Mouse (Mus musculus) stomach, embryonic 14.5 days (tissue): ENCODE data around the gene Mcm3ap. TPM values are rescaled to one million over a fixed set of nuclear protein-coding genes. Genes with fewer than 3 reads are reported as not detected.

Experiments
- ATAC-seq: fragments of 200-750 bp; cut with Nextera tagmentation; 2 replicates; pipeline ENCODE4 v1.8.0; 2017; ENCODE audit warnings: low read depth, moderate TSS enrichment; ENCODE audit not compliant: insufficient number of reproducible peaks, insufficient read depth, low FRiP score
- H3K27ac ChIP-seq: fragments of 300-500 bp; sonication (generic); 2 replicates; pipeline ENCODE4 v1.5.1; 2014; ENCODE audit warnings: mild to moderate bottlenecking, low read length, moderate library complexity, mixed read lengths
- H3K27me3 ChIP-seq: fragments of 300-500 bp; sonication (generic); 2 replicates; pipeline ENCODE4 v1.6.1; 2014; ENCODE audit warnings: low read length, control low read depth, mixed read lengths; ENCODE audit not compliant: control insufficient read depth, insufficient read depth
- H3K36me3 ChIP-seq: fragments of 300-500 bp; sonication (generic); 2 replicates; pipeline ENCODE4 v1.6.1; 2014; ENCODE audit warnings: mild to moderate bottlenecking, control low read depth, low read length, moderate library complexity, mixed read lengths; ENCODE audit not compliant: control insufficient read depth, insufficient read depth
- H3K4me1 ChIP-seq: fragments of 300-500 bp; sonication (generic); 2 replicates; pipeline ENCODE4 v1.6.1; 2014; ENCODE audit warnings: low read length, control low read depth, mixed read lengths; ENCODE audit not compliant: control insufficient read depth, insufficient read depth
- H3K4me2 ChIP-seq: fragments of 300-500 bp; sonication (generic); replicated peaks from 2 replicates; pipeline ENCODE4 v1.6.1; 2014; ENCODE audit warnings: low read depth, low read length, control low read depth
- H3K4me3 ChIP-seq: fragments of 300-500 bp; sonication (generic); 2 replicates; pipeline ENCODE4 v1.5.1; 2014; ENCODE audit warnings: low read depth, low read length, control low read depth
- H3K9ac ChIP-seq: fragments of 300-500 bp; sonication (generic); replicated peaks from 2 replicates; pipeline ENCODE4 v1.6.1; 2014; ENCODE audit warnings: low read depth, mild to moderate bottlenecking, control low read depth, low read length, moderate library complexity, mixed read lengths
- H3K9me3 ChIP-seq: fragments of 300-500 bp; sonication (generic); 2 replicates; pipeline ENCODE4 v1.6.1; 2016; ENCODE audit warnings: low read depth, low read length, control low read depth; ENCODE audit not compliant: control insufficient read depth
- WGBS: fragments of 180-500 bp; shearing (Covaris S2); extraction: QIAGEN DNeasy Blood & Tissue Kit; methylation state at CpG from one replicate; pipeline ENCODE4 v1.1.7; 2014; 5-methylcytosine and 5-hydroxymethylcytosine counted together
- polyA plus RNA-seq: library from polyadenylated mRNA; unstranded; fragments of >200 nt; fragmentation: Nextera tagmentation; extraction: Ambion mirVana; gene quantifications from 2 replicates; pipeline ENCODE4 v1.2.1, GENCODE M21; 2014

Mcm3ap gene
- polyA plus RNA-seq, 1 experiment from 2014 or later = 68.5 TPM

DNA sequence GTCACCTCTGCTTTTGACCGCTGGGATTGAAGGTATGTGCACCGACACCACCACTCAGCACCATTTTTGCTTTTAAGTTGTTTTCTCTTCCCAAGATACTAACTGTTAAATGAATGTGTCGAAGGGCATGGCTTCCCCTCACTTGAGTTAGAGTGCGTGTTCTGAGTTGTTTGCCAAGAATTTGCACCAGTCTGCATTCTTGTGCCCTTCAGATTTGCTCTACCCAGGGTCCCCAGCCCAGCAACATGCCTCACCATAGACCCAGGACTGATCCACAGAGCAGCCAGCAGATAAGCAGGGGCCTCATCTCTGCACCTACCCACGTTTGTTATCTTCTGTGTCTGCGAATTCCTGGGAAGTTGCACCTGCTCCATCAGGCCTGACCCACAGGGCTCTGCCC lies 12.8 kb downstream of the Mcm3ap start:
- Histone ChIP-seq H3K9ac (no peak overlapping the region), H3K9me3 (no peaks in the 10 kb centered on the region), H3K36me3 (peaks cover 79% of the 10 kb centered on the region), H3K27me3 (no peaks in the 10 kb centered on the region), H3K4me3 (no peak overlapping the region), H3K4me1 (no peaks in the 10 kb centered on the region), H3K4me2 (no peak overlapping the region), H3K27ac (no peak overlapping the region)
- ATAC-seq = no peak
- 87% methylated on average over 6 of the region's 6 CpGs for WGBS

DNA sequence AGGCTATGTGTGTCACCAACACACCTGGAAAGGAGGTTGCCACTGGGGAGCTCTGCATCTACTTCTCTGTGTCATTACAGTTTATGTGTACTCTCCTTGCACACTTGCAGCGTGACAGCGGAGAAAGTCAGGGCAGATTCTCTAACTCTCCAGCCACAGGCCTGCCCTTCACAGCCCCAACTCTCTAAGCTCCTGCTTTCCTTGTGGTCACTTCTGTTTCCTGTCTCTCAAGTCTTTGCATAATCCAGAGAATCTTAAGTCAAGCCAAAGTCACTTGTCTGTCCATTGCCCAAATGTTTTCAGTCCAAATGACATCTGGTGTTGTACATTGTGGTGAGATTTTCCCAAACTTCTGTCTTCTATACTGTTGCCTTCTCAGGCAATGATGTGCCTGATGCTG lies 17.6 kb downstream of the Mcm3ap start:
- no peaks in the 10 kb centered on the region for H3K9me3 ChIP-seq
- ATAC-seq = no peak
- H3K27me3 ChIP-seq = no peaks in the 10 kb centered on the region
- no peak overlapping the region for H3K4me3 ChIP-seq
- no peak overlapping the region for H3K9ac ChIP-seq
- 91% methylated on average over 2 of the region's 2 CpGs for WGBS
- peaks cover 82% of the 10 kb centered on the region for H3K36me3 ChIP-seq
- H3K4me1 ChIP-seq = no peaks in the 10 kb centered on the region
- no peak overlapping the region for H3K27ac ChIP-seq
- no peak overlapping the region for H3K4me2 ChIP-seq

DNA sequence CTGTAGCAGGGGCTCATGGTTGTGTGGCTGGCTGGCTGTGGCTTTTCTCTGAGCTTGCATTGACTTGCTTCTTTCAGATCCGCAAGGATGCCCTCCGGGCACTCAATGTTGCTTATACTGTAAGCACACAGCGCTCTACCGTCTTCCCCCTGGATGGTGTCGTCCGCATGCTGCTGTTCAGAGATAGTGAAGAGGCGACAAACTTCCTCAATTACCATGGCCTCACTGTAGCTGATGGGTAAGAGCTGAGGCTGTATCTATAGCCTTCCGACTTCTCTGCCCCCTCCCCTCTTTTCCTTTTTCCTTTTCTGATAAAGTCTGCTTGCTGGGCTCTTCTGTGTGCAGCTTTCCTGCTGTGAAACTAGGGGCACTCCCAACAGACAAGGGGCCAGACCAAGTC lies 19.5 kb downstream of the Mcm3ap start:
- WGBS = 92% methylated on average over 8 of the region's 8 CpGs
- H3K4me1 ChIP-seq = no peaks in the 10 kb centered on the region
- no peak for ATAC-seq
- no peak overlapping the region for H3K4me3 ChIP-seq
- no peak overlapping the region for H3K4me2 ChIP-seq
- H3K9ac ChIP-seq = no peak overlapping the region
- no peak overlapping the region for H3K27ac ChIP-seq
- no peaks in the 10 kb centered on the region for H3K9me3 ChIP-seq
- H3K36me3 ChIP-seq = peaks cover 71% of the 10 kb centered on the region
- H3K27me3 ChIP-seq = no peaks in the 10 kb centered on the region

DNA sequence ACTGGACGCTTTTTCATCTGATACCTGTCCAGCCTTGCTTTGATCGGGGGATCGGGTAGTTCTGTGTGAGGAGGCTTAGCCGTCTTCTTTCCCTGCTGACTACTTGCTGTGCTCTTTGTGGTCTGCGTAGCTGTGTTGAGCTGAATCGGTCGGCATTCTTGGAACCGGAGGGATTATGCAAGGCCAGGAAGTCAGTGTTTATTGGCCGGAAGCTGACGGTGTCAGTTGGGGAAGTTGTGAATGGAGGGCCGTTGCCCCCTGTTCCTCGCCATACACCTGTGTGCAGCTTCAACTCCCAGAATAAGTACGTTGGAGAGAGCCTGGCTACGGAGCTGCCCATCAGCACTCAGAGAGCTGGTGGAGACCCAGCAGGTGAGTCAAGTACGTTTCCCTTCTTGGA lies 20.5 kb downstream of the Mcm3ap start:
- 92% methylated on average over 15 of the region's 15 CpGs for WGBS

DNA sequence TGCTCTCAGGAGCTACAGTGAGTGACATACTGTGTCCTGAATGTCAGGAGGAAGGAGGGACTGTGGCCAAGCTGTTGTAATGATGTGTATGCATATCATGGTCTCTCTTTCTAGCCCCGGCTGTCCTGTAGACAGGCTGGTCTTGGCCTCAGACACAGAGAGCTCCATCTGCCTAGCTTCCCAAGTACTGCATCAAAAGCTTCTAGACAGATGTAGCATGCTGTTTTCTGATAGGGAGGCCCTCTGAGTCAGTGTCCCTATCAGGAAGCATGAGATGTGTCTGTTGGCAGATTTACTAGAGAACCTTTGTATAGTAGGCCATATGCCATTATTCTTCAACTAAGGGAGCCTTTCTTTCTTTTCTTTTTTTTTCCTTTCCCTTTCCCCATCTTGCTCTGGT lies 24.8 kb downstream of the Mcm3ap start:
- Histone ChIP-seq H3K9me3 (no peaks in the 10 kb centered on the region), H3K4me3 (no peak overlapping the region), H3K27ac (no peak overlapping the region), H3K4me2 (no peak overlapping the region), H3K4me1 (no peaks in the 10 kb centered on the region), H3K27me3 (no peaks in the 10 kb centered on the region), H3K9ac (no peak overlapping the region), H3K36me3 (peaks cover 77% of the 10 kb centered on the region)
- 82% methylated on average over 1 of the region's 1 CpGs for WGBS
- ATAC-seq = no peak

More for the DNA sequence above, 20.5 kb downstream of the Mcm3ap start:
- no peaks in the 10 kb centered on the region for H3K9me3 ChIP-seq
- no peak for ATAC-seq
- H3K27me3 ChIP-seq = no peaks in the 10 kb centered on the region
- no peaks in the 10 kb centered on the region for H3K4me1 ChIP-seq
- H3K4me3 ChIP-seq = no peak overlapping the region
- no peak overlapping the region for H3K27ac ChIP-seq
- H3K4me2 ChIP-seq = no peak overlapping the region
- no peak overlapping the region for H3K9ac ChIP-seq
- H3K36me3 ChIP-seq = peaks cover 72% of the 10 kb centered on the region

DNA sequence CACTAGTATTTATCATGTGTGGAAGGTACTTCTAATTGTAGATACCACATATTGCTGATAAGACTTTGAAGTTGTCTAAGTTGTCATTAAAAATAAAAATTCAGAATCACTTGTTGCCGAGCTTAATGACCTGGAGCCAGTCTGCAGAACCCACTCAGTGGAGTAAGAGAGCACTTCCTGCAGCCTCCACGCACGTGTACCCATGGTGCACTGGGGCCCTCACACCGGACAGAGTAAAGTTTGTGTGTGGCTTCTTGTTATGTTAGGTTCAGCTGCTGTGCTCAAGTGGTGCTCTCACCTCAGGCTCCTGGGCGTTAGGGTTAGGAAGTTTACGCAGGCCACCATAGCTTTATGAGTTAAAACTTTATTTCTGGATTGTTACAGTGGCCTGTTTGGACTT lies 26.8 kb downstream of the Mcm3ap start:
- no peaks in the 10 kb centered on the region for H3K9me3 ChIP-seq
- H3K9ac ChIP-seq = no peak overlapping the region
- no peak overlapping the region for H3K4me3 ChIP-seq
- no peak for ATAC-seq
- no peak overlapping the region for H3K4me2 ChIP-seq
- H3K36me3 ChIP-seq = peaks cover 74% of the 10 kb centered on the region
- H3K4me1 ChIP-seq = no peaks in the 10 kb centered on the region
- 94% methylated on average over 6 of the region's 6 CpGs for WGBS
- no peak overlapping the region for H3K27ac ChIP-seq
- H3K27me3 ChIP-seq = no peaks in the 10 kb centered on the region

DNA sequence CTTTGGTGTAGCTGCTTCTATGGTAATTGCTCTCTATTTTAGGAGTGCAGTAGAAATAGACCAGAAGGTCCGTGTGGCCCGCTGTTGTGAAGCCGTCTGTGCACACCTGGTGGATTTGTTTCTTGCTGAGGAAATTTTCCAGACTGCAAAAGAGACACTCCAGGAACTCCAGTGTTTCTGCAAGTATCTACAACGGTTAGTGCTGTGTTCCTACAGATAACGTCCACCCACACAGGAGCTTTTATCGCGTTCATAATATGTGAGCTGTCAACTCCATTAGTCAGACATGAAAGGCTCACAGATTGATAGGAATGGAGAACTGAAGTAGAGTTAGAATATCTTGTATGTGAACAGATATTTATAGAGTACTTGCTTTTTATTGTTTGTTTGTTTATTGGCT lies 27.6 kb downstream of the Mcm3ap start:
- H3K27me3 ChIP-seq = no peaks in the 10 kb centered on the region
- ATAC-seq = no peak
- H3K4me1 ChIP-seq = no peaks in the 10 kb centered on the region
- WGBS = 87% methylated on average over 7 of the region's 7 CpGs
- peaks cover 73% of the 10 kb centered on the region for H3K36me3 ChIP-seq
- H3K4me2 ChIP-seq = no peak overlapping the region
- no peaks in the 10 kb centered on the region for H3K9me3 ChIP-seq
- no peak overlapping the region for H3K4me3 ChIP-seq
- no peak overlapping the region for H3K9ac ChIP-seq
- no peak overlapping the region for H3K27ac ChIP-seq

DNA sequence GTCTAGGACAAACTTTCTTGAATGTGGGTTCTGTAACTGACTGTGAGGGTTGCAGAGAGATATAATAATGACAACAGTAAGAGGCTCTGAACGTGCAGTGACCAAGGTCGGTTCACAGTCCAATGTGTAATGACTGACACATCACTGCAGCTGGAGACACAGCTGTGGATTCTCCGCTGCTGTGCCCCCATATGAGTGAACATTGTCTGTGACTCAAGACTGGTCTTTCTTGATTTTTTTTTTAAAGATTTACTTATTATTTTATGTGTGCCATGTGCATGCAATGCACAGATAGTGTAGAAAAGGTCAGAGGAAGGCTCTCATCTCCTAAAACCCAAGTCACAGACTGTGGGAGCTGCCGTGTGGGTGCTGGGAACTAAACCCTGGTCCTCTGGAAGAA lies 28.8 kb downstream of the Mcm3ap start:
- 97% methylated on average over 4 of the region's 4 CpGs for WGBS
- H3K9ac ChIP-seq = no peak overlapping the region
- no peaks in the 10 kb centered on the region for H3K4me1 ChIP-seq
- no peak for ATAC-seq
- H3K4me3 ChIP-seq = no peak overlapping the region
- no peak overlapping the region for H3K4me2 ChIP-seq
- peaks cover 81% of the 10 kb centered on the region for H3K36me3 ChIP-seq
- H3K27me3 ChIP-seq = no peaks in the 10 kb centered on the region
- H3K9me3 ChIP-seq = no peaks in the 10 kb centered on the region
- no peak overlapping the region for H3K27ac ChIP-seq

DNA sequence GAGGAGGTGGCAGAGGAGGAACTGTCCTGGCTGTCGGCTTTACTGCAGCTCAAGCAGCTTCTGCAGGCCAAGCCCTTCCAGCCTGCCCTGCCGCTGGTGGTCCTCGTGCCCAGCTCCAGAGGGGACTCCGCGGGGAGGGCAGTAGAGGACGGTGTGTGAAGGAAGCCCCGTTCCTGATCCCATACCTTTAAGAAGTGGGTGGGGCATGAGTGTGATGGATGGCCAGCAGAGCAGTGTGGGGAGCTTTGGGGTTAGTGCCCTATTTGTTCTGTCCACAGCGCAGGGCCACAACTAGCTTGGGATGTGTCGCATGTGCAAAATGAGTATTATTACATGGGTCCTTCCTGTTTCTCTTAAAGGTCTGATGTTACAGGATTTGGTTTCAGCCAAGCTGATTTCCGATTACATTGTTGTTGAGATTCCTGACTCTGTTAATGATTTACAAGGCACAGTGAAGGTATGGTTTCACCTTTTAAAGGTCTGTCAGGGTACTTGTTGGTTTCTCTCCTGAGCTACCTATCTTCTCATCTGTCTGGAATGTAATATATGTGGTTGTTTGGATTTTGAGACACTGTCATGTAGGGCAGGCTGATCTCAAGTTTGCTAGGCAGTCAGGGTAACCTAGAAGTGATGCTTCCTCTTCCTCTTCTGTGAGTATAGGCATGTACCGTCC lies 35.7 kb downstream of the Mcm3ap start:
- no peak overlapping the region for H3K27ac ChIP-seq
- no peaks in the 10 kb centered on the region for H3K27me3 ChIP-seq
- H3K36me3 ChIP-seq = peaks cover 76% of the 10 kb centered on the region
- no peak overlapping the region for H3K4me3 ChIP-seq
- 0 out of 2 replicates have a peak, but pooled peaks have one; percentile 28 for ATAC-seq
- no peak overlapping the region for H3K4me2 ChIP-seq
- no peaks in the 10 kb centered on the region for H3K9me3 ChIP-seq
- H3K4me1 ChIP-seq = no peaks in the 10 kb centered on the region
- 66% methylated on average over 11 of the region's 11 CpGs for WGBS
- H3K9ac ChIP-seq = no peak overlapping the region
